Mouse (Mus musculus): ENCODE results near the gene Ehbp1.

- TF ChIP-seq CTCF (IDR thresholded peaks at IDR 0.05; ENCODE audit: control insufficient read depth, insufficient read depth, insufficient read length) (no peak), FOSL1 (IDR thresholded peaks at IDR 0.05; ENCODE audit: insufficient read depth, low read length, poor library complexity, severe bottlenecking) (no peak), MAX (IDR thresholded peaks at IDR 0.05) (no peak)
These were observed 92.7 kb downstream of the Ehbp1 start for GRCm38 (mm10) chr11:22249363-22249762.

Measured in C2C12 (cell line).